Mouse (Mus musculus) heart, embryonic 14.5 days (tissue): ENCODE data around the gene Apba2. TPM values are rescaled to one million over a fixed set of nuclear protein-coding genes. Genes with fewer than 3 reads are reported as not detected.

Source experiments
- ATAC-seq: fragments of 200-750 bp; cut with Nextera tagmentation; 2 replicates; pipeline ENCODE4 v1.8.0; 2017; ENCODE audit warnings: low read depth, moderate TSS enrichment; ENCODE audit not compliant: insufficient number of reproducible peaks, insufficient read depth, low FRiP score
- H3K27ac ChIP-seq, 2 experiments: fragments of 200-500 bp in 1 of 2; fragments of 300-500 bp in 1 of 2; sonication (generic) in 1 of 2; replicated peaks in 1 of 2; 2 replicates each; pipeline ENCODE4 v1.5.1; 2012 to 2014; ENCODE audit warnings: low read depth in 2 of 2, low read length in 2 of 2, control low read depth in 1 of 2, mild to moderate bottlenecking in 1 of 2, mixed read lengths in 1 of 2; ENCODE audit not compliant: control insufficient read depth in 1 of 2, insufficient read depth in 1 of 2
- H3K27me3 ChIP-seq: fragments of 300-500 bp; sonication (generic); 2 replicates; pipeline ENCODE4 v1.6.1; 2014; ENCODE audit warnings: mild to moderate bottlenecking, low read length, control low read depth; ENCODE audit not compliant: control insufficient read depth, insufficient read depth
- H3K36me3 ChIP-seq: fragments of 300-500 bp; sonication (generic); 2 replicates; pipeline ENCODE4 v1.6.1; 2014; ENCODE audit warnings: mild to moderate bottlenecking, control low read depth, low read length, mixed read lengths; ENCODE audit not compliant: control insufficient read depth, insufficient read depth
- H3K4me1 ChIP-seq, 2 experiments: fragments of 200-500 bp in 1 of 2; fragments of 300-500 bp in 1 of 2; sonication (generic) in 1 of 2; 2 replicates each; pipeline ENCODE4 v1.6.1; 2012 to 2014; ENCODE audit warnings: low read length in 2 of 2, control low read depth in 1 of 2, mixed read lengths in 1 of 2; ENCODE audit not compliant: control insufficient read depth in 2 of 2, insufficient read depth in 2 of 2
- H3K4me2 ChIP-seq: fragments of 300-500 bp; sonication (generic); 2 replicates; pipeline ENCODE4 v1.6.1; 2014; ENCODE audit warnings: mild to moderate bottlenecking, low read length
- H3K4me3 ChIP-seq, 2 experiments: fragments of 200-500 bp in 1 of 2; fragments of 300-500 bp in 1 of 2; sonication (generic) in 1 of 2; 2 replicates each; pipeline ENCODE4 v1.5.1; 2012 to 2014; ENCODE audit warnings: low read length in 2 of 2, mild to moderate bottlenecking in 2 of 2, control low read depth in 1 of 2, low read depth in 1 of 2, moderate library complexity in 1 of 2; ENCODE audit not compliant: control insufficient read depth in 1 of 2, insufficient read depth in 1 of 2
- H3K9ac ChIP-seq: fragments of 300-500 bp; sonication (generic); 2 replicates; pipeline ENCODE4 v1.6.1; 2014; ENCODE audit warnings: mild to moderate bottlenecking, low read length
- H3K9me3 ChIP-seq: fragments of 300-500 bp; sonication (generic); 2 replicates; pipeline ENCODE4 v1.6.1; 2016; ENCODE audit warnings: low read length, control low read depth; ENCODE audit not compliant: control insufficient read depth
- WGBS: fragments of 180-500 bp; shearing (Covaris S2); extraction: QIAGEN DNeasy Blood & Tissue Kit; methylation state at CpG from one replicate; pipeline ENCODE4 v1.1.7; 2014; 5-methylcytosine and 5-hydroxymethylcytosine counted together
- polyA plus RNA-seq: library from polyadenylated mRNA; unstranded; fragments of >200 nt; fragmentation: Nextera tagmentation; extraction: Ambion mirVana; gene quantifications from 2 replicates; pipeline ENCODE4 v1.2.1, GENCODE M21; 2014

The Apba2 gene
- polyA plus RNA-seq, 1 experiment from 2014 or later: 0.85 TPM

DNA sequence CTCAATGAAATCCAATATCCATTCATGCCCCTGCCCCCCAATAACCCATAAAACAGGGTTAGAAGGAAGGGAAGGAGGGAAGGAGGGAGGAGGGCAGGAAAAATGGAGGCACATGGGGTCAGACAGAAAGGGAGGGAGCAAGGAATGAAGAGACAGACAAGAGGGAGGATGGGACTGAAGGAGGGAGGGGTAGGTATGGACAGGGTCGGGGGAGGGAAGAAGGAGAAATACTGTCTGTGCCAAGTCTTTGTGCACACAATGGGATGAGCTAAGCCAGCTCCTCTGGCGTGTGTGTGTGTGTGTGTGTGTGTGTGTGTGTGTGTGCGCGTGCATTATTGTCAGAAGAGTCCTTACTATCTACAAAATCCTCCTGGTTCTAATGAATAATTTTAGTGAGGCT is 183.4 kb downstream of the Apba2 start:
- no peaks in the 10 kb centered on the region for H3K36me3 ChIP-seq
- 67% methylated on average over 4 of the region's 4 CpGs for WGBS
- H3K4me3 ChIP-seq: no peak overlapping the region
- H3K4me1 ChIP-seq: no peaks in the 10 kb centered on the region
- no peak overlapping the region for H3K9ac ChIP-seq
- H3K9me3 ChIP-seq: 0 out of 2 replicates have a peak, but pooled peaks cover 4% of the 10 kb centered on the region
- no peak for ATAC-seq
- H3K4me2 ChIP-seq: no peak overlapping the region
- no peak overlapping the region for H3K27ac ChIP-seq
- H3K27me3 ChIP-seq: no peaks in the 10 kb centered on the region

- 77% methylated on average over 14 of the region's 14 CpGs for WGBS
- H3K4me2 ChIP-seq: no peak overlapping the region
- no peaks in the 10 kb centered on the region for H3K27me3 ChIP-seq
- no peaks in the 10 kb centered on the region for H3K4me1 ChIP-seq
- no peaks in the 10 kb centered on the region for H3K36me3 ChIP-seq
- H3K27ac ChIP-seq: no peak overlapping the region
- ATAC-seq: no peak
- no peak overlapping the region for H3K9ac ChIP-seq
- H3K4me3 ChIP-seq: no peak overlapping the region
- 0 out of 2 replicates have a peak, but pooled peaks cover 2% of the 10 kb centered on the region for H3K9me3 ChIP-seq
Measured at GRCm38 (mm10) chr7:64688115-64688817, 186.8 kb downstream of the Apba2 start.

DNA sequence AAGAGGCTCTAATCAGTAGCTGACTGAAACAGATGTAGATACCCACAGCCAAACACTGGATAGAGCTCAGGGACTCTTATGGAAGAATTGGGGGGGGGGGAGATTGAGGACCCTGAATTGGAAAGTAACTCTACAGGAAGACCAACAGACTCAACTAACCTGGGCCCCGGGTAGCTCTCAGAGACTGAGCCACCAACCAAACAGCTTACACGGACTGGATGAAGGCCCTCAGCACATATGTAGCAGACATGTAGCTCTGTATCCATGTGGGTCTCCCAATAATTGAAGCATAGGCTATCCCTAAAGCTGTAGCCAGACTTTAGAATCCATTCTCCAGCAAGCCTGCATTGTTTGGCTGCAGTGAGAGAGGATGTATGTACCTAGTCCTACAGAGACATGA is 190.3 kb downstream of the Apba2 start:
- Histone ChIP-seq H3K27me3 (no peaks in the 10 kb centered on the region), H3K27ac (no peak overlapping the region), H3K4me1 (no peaks in the 10 kb centered on the region), H3K9ac (no peak overlapping the region), H3K4me3 (no peak overlapping the region), H3K4me2 (no peak overlapping the region), H3K9me3 (no peaks in the 10 kb centered on the region), H3K36me3 (no peaks in the 10 kb centered on the region)
- WGBS: 82% methylated on average over 2 of the region's 2 CpGs
- ATAC-seq: no peak

- 71% methylated on average over 6 of the region's 6 CpGs for WGBS
- no peak for ATAC-seq
- H3K36me3 ChIP-seq: no peaks in the 10 kb centered on the region
Measured at GRCm38 (mm10) chr7:64694937-64695336, 193.4 kb downstream of the Apba2 start.

GRCm38 (mm10) chr7:64696521-64697281 is 195.2 kb downstream of the Apba2 start:
- no peak overlapping the region for H3K4me2 ChIP-seq
- no peaks in the 10 kb centered on the region for H3K9me3 ChIP-seq
- WGBS: 72% methylated on average over 14 of the region's 14 CpGs
- no peak overlapping the region for H3K27ac ChIP-seq
- no peak for ATAC-seq
- H3K9ac ChIP-seq: no peak overlapping the region
- no peaks in the 10 kb centered on the region for H3K4me1 ChIP-seq
- no peaks in the 10 kb centered on the region for H3K36me3 ChIP-seq
- no peak overlapping the region for H3K4me3 ChIP-seq
- H3K27me3 ChIP-seq: no peaks in the 10 kb centered on the region

More at GRCm38 (mm10) chr7:64694937-64695336, 193.4 kb downstream of the Apba2 start:
- H3K27me3 ChIP-seq: no peaks in the 10 kb centered on the region
- no peak overlapping the region for H3K9ac ChIP-seq
- no peaks in the 10 kb centered on the region for H3K4me1 ChIP-seq
- H3K4me2 ChIP-seq: no peak overlapping the region
- H3K27ac ChIP-seq: no peak overlapping the region
- H3K9me3 ChIP-seq: no peaks in the 10 kb centered on the region
- no peak overlapping the region for H3K4me3 ChIP-seq

DNA sequence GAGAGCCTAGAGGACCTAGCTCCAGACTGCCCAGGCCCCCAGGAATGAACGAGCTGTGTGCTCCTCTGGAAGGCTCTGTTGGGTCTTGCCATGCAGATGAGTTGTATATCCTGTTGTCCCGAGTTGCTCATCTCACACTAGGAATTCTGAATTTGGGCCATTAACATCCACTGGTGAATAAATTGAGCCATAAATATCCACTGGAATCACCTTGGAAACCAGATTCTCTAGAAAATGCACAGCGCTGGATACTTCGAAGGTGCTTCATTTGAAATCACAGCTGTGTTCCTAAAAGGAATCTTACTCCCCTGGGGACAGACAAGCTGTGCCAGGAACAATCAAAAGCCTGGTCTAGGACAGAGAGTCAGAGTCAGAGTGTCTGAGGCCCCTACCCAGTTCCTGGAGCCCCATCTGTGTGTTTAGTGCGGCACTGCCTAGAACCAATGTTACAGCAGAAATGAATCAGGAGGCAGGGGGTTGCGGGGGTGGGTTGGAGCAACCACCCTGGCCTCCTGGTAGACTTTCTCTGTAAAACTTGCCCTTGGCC is 196.4 kb downstream of the Apba2 start:
- no peak overlapping the region for H3K9ac ChIP-seq
- no peaks in the 10 kb centered on the region for H3K36me3 ChIP-seq
- H3K4me2 ChIP-seq: no peak overlapping the region
- 83% methylated on average over 6 of the region's 6 CpGs for WGBS
- no peak overlapping the region for H3K27ac ChIP-seq
- ATAC-seq: no peak
- no peaks in the 10 kb centered on the region for H3K27me3 ChIP-seq
- H3K4me3 ChIP-seq: no peak overlapping the region
- H3K4me1 ChIP-seq: no peaks in the 10 kb centered on the region
- no peaks in the 10 kb centered on the region for H3K9me3 ChIP-seq

DNA sequence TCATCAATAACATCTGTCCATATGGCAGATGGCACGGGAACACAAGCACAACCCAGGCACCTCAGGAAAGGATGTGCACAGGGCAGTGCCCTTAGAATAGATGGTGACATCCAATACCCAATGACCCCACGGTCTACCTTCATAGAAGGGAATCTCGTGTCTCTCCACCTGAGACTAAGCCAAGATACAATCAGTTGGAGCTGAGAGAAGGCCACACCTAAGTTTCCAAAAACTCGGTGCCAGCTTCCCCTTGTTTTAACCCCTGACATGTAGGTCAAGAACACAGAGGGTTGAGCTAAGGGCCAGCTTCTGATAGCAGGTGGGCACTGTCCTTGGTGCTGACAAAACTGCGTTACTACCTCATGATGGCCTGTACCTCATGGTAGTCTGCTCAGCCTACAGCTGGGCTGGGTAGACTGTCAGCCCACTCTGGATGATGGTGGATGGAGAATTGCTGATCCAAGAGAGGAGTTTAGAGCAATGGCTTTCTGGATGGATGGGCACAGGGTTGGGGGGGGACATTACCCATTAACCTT is 202.6 kb downstream of the Apba2 start:
- Histone ChIP-seq H3K4me3 (no peak overlapping the region), H3K27ac (no peak overlapping the region), H3K9ac (no peak overlapping the region), H3K4me2 (no peak overlapping the region), H3K36me3 (no peaks in the 10 kb centered on the region), H3K27me3 (no peaks in the 10 kb centered on the region), H3K9me3 (no peaks in the 10 kb centered on the region), H3K4me1 (no peaks in the 10 kb centered on the region)
- no peak for ATAC-seq
- WGBS: 66% methylated on average over 5 of the region's 5 CpGs
